Mouse (Mus musculus) hematopoietic stem cell, adult 5-6 weeks (primary cell): Measurements from ENCODE around the gene Ccdc74a. TPM values are rescaled to one million over a fixed set of nuclear protein-coding genes. Genes with fewer than 3 reads are reported as not detected.

Experiments
- ATAC-seq, 2 experiments: fragments of 125-278 bp in 1 of 2; replicated peaks in 1 of 2; 2 replicates each; pipeline ENCODE4 v1.8.0; 2016 to 2017; ENCODE audit warnings: inconsistent platforms in 2 of 2, mild to moderate bottlenecking in 2 of 2, moderate number of reproducible peaks in 2 of 2, low read depth in 1 of 2, moderate TSS enrichment in 1 of 2; ENCODE audit not compliant: low FRiP score in 2 of 2, poor library complexity in 2 of 2, severe bottlenecking in 2 of 2, insufficient read depth in 1 of 2, low TSS enrichment in 1 of 2
- total RNA-seq: library from RNA; stranded (forward); fragments of 172-1452, 232-1000 nt; gene quantifications from 2 replicates; pipeline ENCODE4 v1.2.3, GENCODE M21; 2017

The Ccdc74a gene
- total RNA-seq, 1 experiment from 2014 or later, result not detected

DNA sequence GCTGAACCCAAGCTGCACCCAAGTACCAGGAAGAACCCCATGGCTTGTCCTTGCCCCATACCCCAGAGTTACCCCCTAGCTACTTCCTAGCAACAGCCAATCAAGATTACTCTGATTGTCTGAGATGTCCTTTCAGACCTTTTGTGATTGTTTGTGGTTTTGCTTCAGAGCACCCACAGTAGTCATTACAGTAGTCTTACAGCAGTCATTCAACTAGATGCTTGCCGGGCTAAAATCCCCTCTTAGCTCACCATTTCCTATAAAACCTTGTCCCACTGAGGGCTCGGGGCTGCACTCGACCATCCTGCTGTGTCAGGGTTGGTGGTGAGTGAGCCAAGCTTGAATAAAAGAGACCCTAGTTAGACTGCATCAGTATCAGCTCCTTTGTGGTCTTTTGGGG is 48.6 kb downstream of the Ccdc74a start:
- no peak for ATAC-seq

Other genes starting within 250 kb of the Ccdc74a start
- gene Snap29, start 240.5 kb upstream of the Ccdc74a start, total RNA-seq, result 19.8 and 23.1 TPM in 2 replicates
- gene Pi4ka, start 240.2 kb upstream of the Ccdc74a start, total RNA-seq, result 42.2 and 46.0 TPM in 2 replicates
- gene Crkl, start 194.5 kb upstream of the Ccdc74a start, total RNA-seq, result 27.4 and 35.1 TPM in 2 replicates
- 0.05 TPM in 1 of 2 replicates, not detected in the other for gene Aifm3, start 156.9 kb upstream of the Ccdc74a start, total RNA-seq
- gene Lztr1, start 137.8 kb upstream of the Ccdc74a start, total RNA-seq, result 36.3 and 60.6 TPM in 2 replicates
- 21.2 and 55.7 TPM in 2 replicates for gene Thap7, start 115.3 kb upstream of the Ccdc74a start, total RNA-seq
- 0.13 and 0.45 TPM in 2 replicates for gene Lrrc74b, start 85.2 kb upstream of the Ccdc74a start, total RNA-seq
- 0.69 and 1.4 TPM in 2 replicates for gene P2rx6, start 84.6 kb upstream of the Ccdc74a start, total RNA-seq
- gene Slc7a4, start 63.3 kb upstream of the Ccdc74a start, total RNA-seq, result 9.2 and 9.7 TPM in 2 replicates
- gene Smpd4, start 27.1 kb upstream of the Ccdc74a start, total RNA-seq, result 32.3 and 45.2 TPM in 2 replicates
- 27.4 and 31.3 TPM in 2 replicates for gene Med15, start 86.4 kb downstream of the Ccdc74a start, total RNA-seq
- 16.0 and 23.1 TPM in 2 replicates for gene Klhl22, start 113.1 kb downstream of the Ccdc74a start, total RNA-seq
- not detected in 2 replicates for gene Scarf2, start 150.8 kb downstream of the Ccdc74a start, total RNA-seq
- not detected in 2 replicates for gene B830017H08Rik, start 186.7 kb downstream of the Ccdc74a start, total RNA-seq
- 1.2 TPM in 1 of 2 replicates, not detected in the other for gene Car15, start 191.9 kb downstream of the Ccdc74a start, total RNA-seq
- gene Gm20518, start 245.2 kb downstream of the Ccdc74a start, total RNA-seq, result 0.25 TPM in 1 of 2 replicates, not detected in the other
- 0.05 TPM in 1 of 2 replicates, not detected in the other for gene Tssk1, start 247.8 kb downstream of the Ccdc74a start, total RNA-seq